Mouse (Mus musculus): ENCODE results near the gene Sertad2. TPM values are rescaled to one million over a fixed set of nuclear protein-coding genes. Genes with fewer than 3 reads are reported as not detected.

The Sertad2 gene
- 31.8 and 32.1 TPM in 2 replicates for polyA plus RNA-seq (2016; fragmentation: Nextera tagmentation; extraction: Ambion mirVana)

DNA sequence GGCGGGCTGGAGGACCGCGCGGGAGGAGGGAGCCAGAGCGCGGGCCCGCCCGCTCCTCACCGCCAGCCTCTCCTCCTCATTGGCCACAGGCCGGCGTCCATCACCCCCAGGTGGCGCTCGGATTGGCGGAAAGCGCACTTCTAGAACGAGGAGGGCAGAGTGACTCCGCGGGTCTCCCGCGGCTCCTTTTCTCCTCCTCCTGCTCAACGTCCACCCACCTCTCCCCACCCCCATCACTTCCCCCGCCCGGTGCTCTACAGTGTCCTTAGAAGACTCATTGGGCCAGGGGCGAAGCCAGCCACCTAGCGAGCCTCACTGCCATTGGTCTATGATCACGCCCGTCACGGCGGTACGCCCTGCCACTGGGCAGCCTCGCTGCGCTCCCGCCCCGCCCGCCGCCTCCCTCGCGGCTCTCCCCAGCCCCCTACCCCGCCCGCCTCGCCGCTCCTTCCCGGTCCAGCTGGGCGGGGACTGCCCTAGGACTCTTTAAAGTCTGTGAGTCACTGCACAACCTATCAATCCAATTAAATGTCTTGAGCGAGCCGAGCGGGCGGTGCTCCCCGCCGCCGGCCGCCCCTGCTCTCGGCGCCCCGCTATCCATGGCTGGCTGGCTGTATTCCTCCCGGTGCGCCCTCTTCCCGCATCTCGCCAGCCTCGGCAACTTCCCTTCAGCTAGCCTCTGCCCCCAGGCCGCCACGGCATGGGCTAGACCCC is at the start of gene Sertad2:
Sertad2 (plus strand) TSS at position 515 of the 714 bp plus-strand sequence.
- under 1% methylated on average over 62 of the region's 62 CpGs for WGBS
- Histone ChIP-seq H3K27ac (peak within 1 kb of the TSS; percentile 95), H3K27me3 (ENCODE audit: insufficient read depth, poor library complexity, severe bottlenecking) (peaks cover 36% of the 10 kb centered on the region), H3K4me3 (peak within 1 kb of the TSS; percentile 83), H3K36me3 (no peaks in the 10 kb centered on the region), H3K4me1 (replicated peaks) (peaks cover 24% of the 10 kb centered on the region), H3K9me3 (no peaks in the 10 kb centered on the region)
- DNase-seq (ENCODE audit: low spot score), result peak; percentile 99

DNA sequence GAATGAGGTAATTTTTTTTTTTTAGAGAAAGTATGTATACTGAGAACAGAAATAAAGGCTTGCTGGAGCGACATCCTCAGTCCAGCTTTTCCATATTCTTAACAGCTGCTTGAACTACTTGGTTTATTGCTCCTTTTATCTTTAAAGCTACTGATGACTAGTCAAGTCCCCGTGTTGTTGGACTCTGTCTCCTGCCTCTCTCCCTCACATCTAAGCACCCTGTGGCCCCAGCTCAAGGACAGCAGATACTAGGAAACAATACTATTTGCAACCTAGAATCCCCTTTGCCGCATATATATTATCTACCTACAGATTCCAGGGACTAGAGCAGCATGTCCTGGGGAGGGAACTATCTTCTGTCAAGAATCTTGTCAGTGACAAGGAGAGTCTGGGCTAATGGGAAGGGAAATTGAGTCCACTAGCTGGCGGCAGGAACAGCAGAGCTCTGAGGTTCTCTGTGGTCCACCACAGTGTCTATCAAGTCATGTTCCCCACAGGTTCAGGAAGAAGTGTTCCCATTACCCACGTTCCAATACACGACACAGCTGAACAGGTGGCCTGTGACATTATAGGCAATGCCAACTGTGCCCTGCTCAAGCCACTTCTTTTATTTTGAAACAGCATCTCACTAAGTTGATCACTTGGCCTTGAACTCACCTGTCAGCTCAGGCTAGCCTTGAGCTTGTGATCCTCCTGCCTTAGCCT is 49.0 kb upstream of the Sertad2 start:
- Histone ChIP-seq H3K4me3 (no peak overlapping the region), H3K27ac (no peak overlapping the region), H3K36me3 (no peaks in the 10 kb centered on the region), H3K27me3 (ENCODE audit: insufficient read depth, poor library complexity, severe bottlenecking) (no peaks in the 10 kb centered on the region), H3K4me1 (replicated peaks) (no peaks in the 10 kb centered on the region), H3K9me3 (no peaks in the 10 kb centered on the region)
- no peak for DNase-seq (ENCODE audit: low spot score)
- 86% methylated on average over 6 of the region's 6 CpGs for WGBS

DNA sequence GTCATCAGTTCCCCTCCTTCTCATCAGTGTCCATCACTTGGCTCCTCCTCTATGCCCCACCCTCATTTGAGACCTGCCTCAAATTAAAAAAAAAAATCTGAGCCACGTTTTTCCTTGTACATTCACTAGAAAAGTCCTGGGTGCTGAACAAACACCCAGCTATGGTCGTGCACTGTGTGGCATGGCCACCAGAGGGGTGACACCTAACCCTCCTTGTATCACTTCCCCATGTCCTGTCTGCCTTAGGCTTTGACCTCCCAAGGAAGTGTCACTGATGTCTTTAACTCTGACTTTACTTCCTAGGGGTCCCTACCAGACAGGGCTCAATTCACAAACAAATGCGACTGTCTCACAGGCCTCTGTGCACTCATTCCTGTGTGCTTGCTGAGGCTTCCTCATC is 42.5 kb upstream of the Sertad2 start:
- WGBS, result 39% methylated on average over 3 of the region's 3 CpGs

DNA sequence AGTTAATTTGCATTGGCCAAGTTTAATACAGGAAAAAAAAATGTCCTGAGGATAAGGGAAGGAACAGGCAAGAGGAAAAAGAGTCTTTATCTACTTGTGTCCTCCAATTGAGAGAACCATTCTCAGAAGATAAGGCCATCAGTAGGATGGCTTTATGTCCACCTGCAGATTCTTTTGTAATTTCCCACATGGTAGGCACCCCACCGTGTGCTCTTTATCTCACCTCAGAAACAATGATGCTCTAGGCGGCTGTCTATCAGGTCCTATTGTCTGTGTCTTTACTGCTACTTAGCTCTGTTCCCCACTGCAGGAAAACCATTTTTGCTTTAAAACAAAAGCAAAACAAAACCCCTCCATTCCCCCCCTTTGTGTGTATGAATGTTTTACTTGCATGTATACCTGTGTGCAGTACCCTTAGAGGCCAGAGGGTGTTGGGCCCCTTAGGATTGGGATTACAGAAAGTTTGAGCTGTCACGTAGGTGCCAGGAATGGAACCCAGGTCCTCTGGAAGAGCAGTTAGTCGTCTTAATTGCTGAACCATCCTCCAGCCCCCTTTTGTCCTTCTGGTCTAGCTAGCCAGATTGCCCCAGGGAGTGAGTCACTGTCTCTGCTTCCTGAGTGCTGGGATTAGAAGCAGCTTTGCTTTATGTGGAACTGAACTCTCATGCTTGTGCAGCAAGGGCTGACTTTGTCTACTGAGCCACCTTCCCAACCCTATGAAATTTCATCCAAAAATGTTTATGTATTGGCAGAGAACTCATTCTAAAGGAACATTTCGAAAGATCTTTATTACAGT is 41.7 kb upstream of the Sertad2 start:
- WGBS, result 57% methylated on average over 5 of the region's 5 CpGs
- Histone ChIP-seq H3K4me1 (replicated peaks) (no peaks in the 10 kb centered on the region), H3K9me3 (no peaks in the 10 kb centered on the region), H3K27me3 (ENCODE audit: insufficient read depth, poor library complexity, severe bottlenecking) (no peaks in the 10 kb centered on the region), H3K36me3 (no peaks in the 10 kb centered on the region), H3K4me3 (no peak overlapping the region), H3K27ac (no peak overlapping the region)
- DNase-seq (ENCODE audit: low spot score), result no peak

More for the DNA sequence above, 42.5 kb upstream of the Sertad2 start:
- Histone ChIP-seq H3K36me3 (no peaks in the 10 kb centered on the region), H3K4me3 (no peak overlapping the region), H3K27ac (no peak overlapping the region), H3K27me3 (ENCODE audit: insufficient read depth, poor library complexity, severe bottlenecking) (no peaks in the 10 kb centered on the region), H3K9me3 (no peaks in the 10 kb centered on the region), H3K4me1 (replicated peaks) (no peaks in the 10 kb centered on the region)
- no peak for DNase-seq (ENCODE audit: low spot score)

GRCm38 (mm10) chr11:20513574-20513973 is 29.5 kb upstream of the Sertad2 start:
- no peaks in the 10 kb centered on the region for H3K4me1 ChIP-seq (replicated peaks)
- 83% methylated on average over 6 of the region's 6 CpGs for WGBS
- DNase-seq (ENCODE audit: low spot score), result no peak
- H3K4me3 ChIP-seq, result no peak overlapping the region
- H3K27me3 ChIP-seq (ENCODE audit: insufficient read depth, poor library complexity, severe bottlenecking), result no peaks in the 10 kb centered on the region
- no peak overlapping the region for H3K27ac ChIP-seq
- no peaks in the 10 kb centered on the region for H3K36me3 ChIP-seq
- H3K9me3 ChIP-seq, result peaks cover 8% of the 10 kb centered on the region; the same call in 1 of the 2 replicates

DNA sequence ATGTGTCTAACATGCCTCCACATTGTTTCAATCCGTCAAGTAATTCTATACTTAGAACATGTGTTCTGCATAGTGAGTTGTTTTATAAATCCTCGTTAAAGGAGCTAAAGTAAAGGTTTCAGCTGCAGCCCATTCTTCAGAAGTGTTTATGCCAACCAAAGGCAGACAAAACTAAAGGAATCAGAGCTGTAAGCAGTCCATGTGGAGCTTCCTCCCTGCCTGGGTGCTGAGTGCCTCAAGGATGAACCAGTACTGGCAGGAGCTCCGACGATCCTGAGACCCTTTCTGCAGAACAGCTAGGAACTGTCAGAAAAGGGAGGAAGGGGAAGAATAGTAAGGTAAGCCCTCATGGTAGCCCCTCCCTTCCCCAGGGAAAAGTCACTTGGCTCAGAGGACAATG is 28.3 kb upstream of the Sertad2 start:
- no peaks in the 10 kb centered on the region for H3K4me1 ChIP-seq (replicated peaks)
- no peak overlapping the region for H3K27ac ChIP-seq
- peaks cover 8% of the 10 kb centered on the region; the same call in 1 of the 2 replicates for H3K9me3 ChIP-seq
- no peaks in the 10 kb centered on the region for H3K27me3 ChIP-seq (ENCODE audit: insufficient read depth, poor library complexity, severe bottlenecking)
- H3K36me3 ChIP-seq, result no peaks in the 10 kb centered on the region
- no peak overlapping the region for H3K4me3 ChIP-seq
- no peak for DNase-seq (ENCODE audit: low spot score)
- WGBS, result 80% methylated on average over 4 of the region's 4 CpGs

DNA sequence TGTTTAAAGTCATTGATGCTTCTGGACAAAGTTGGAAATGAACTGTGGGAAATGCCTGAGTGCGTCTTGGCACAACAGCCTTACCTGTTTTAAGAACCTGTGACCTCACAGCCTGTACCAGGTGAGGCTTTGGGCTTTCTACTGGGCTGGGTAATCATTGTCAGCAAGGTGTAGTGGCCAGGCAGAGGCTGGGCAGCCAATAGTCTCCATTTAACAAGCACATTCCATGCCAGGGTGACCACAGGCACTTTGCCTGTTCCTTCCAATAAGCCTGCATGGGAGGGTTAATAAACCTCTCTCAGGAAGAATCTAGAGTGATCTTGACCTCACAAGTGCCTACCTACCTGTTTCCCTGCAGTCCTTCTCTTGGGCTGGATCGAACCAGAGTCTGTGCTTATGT is 21.7 kb upstream of the Sertad2 start:
- DNase-seq (ENCODE audit: low spot score), result no peak
- Histone ChIP-seq H3K4me3 (no peak overlapping the region), H3K9me3 (no peaks in the 10 kb centered on the region), H3K36me3 (no peaks in the 10 kb centered on the region), H3K27ac (no peak overlapping the region), H3K4me1 (replicated peaks) (no peaks in the 10 kb centered on the region), H3K27me3 (ENCODE audit: insufficient read depth, poor library complexity, severe bottlenecking) (no peaks in the 10 kb centered on the region)
- 98% methylated on average over 2 of the region's 2 CpGs for WGBS

DNA sequence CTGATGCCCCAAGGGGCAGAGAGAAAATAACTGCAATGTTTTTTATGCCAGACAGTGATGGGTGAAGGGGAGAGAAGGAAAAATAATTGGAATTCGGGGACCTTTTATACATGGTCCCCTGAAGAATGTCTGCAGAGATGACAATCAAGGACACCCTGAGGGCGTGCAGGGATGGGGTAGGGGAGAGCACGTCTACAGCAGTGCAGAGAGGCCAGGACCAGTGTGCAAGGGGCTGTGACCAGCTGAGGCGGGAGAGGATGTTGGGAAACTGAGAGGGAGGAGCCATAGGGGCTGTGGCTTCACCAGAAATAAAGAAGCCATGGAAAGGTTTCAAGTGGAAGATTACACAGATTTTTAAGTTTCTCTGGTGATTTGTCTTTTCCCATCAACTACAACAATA is 20.3 kb upstream of the Sertad2 start:
- no peak overlapping the region for H3K4me3 ChIP-seq
- H3K27ac ChIP-seq, result no peak overlapping the region

GRCm38 (mm10) chr11:20524435-20524834 is 18.6 kb upstream of the Sertad2 start:
- H3K27me3 ChIP-seq (ENCODE audit: insufficient read depth, poor library complexity, severe bottlenecking), result no peaks in the 10 kb centered on the region
- 91% methylated on average over 1 of the region's 1 CpGs for WGBS

More for the DNA sequence above, 20.3 kb upstream of the Sertad2 start:
- WGBS, result 63% methylated on average over 4 of the region's 4 CpGs
- no peaks in the 10 kb centered on the region for H3K9me3 ChIP-seq
- DNase-seq (ENCODE audit: low spot score), result no peak
- H3K27me3 ChIP-seq (ENCODE audit: insufficient read depth, poor library complexity, severe bottlenecking), result no peaks in the 10 kb centered on the region
- no peaks in the 10 kb centered on the region for H3K4me1 ChIP-seq (replicated peaks)
- no peaks in the 10 kb centered on the region for H3K36me3 ChIP-seq

DNA sequence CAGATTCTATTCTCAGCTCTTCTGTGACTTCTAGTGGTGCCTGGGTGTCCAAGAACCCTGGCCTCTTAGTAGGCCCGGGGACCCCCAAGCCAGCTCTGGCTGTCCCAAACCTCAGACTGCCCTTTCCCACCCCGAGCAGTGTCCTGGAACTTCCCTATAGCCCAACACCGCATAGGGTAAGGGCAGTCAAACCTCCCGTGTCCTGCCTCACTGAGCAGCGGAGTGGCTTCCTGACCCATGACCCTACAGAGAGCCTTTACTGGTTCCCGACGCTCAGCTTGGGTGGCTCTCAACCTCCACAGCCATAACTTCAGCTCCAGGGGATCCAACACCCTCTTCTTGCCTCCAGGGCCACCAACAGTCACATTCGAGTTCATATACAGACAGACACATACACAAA is 17.1 kb upstream of the Sertad2 start:
- no peak overlapping the region for H3K27ac ChIP-seq
- H3K36me3 ChIP-seq, result no peaks in the 10 kb centered on the region
- DNase-seq (ENCODE audit: low spot score), result no peak
- no peaks in the 10 kb centered on the region for H3K27me3 ChIP-seq (ENCODE audit: insufficient read depth, poor library complexity, severe bottlenecking)
- H3K4me1 ChIP-seq (replicated peaks), result no peaks in the 10 kb centered on the region
- WGBS, result 79% methylated on average over 8 of the region's 8 CpGs
- no peak overlapping the region for H3K4me3 ChIP-seq
- no peaks in the 10 kb centered on the region for H3K9me3 ChIP-seq

More at GRCm38 (mm10) chr11:20524435-20524834, 18.6 kb upstream of the Sertad2 start:
- Histone ChIP-seq H3K4me3 (no peak overlapping the region), H3K4me1 (replicated peaks) (no peaks in the 10 kb centered on the region), H3K9me3 (no peaks in the 10 kb centered on the region), H3K36me3 (no peaks in the 10 kb centered on the region), H3K27ac (no peak overlapping the region)
- DNase-seq (ENCODE audit: low spot score), result no peak

- no peak for DNase-seq (ENCODE audit: low spot score)
- WGBS, result 93% methylated on average over 3 of the region's 3 CpGs
- no peaks in the 10 kb centered on the region for H3K9me3 ChIP-seq
- H3K27ac ChIP-seq, result no peak overlapping the region
- H3K36me3 ChIP-seq, result no peaks in the 10 kb centered on the region
- no peak overlapping the region for H3K4me3 ChIP-seq
- H3K27me3 ChIP-seq (ENCODE audit: insufficient read depth, poor library complexity, severe bottlenecking), result no peaks in the 10 kb centered on the region; the same call in 1 of the 2 replicates
- peaks cover 13% of the 10 kb centered on the region for H3K4me1 ChIP-seq (replicated peaks)
Observed at GRCm38 (mm10) chr11:20527901-20528300, 15.2 kb upstream of the Sertad2 start.

GRCm38 (mm10) chr11:20531682-20531991 is 11.4 kb upstream of the Sertad2 start:
- no peaks in the 10 kb centered on the region for H3K9me3 ChIP-seq
- H3K27me3 ChIP-seq (ENCODE audit: insufficient read depth, poor library complexity, severe bottlenecking), result peaks cover 8% of the 10 kb centered on the region; the same call in 1 of the 2 replicates
- peaks cover 13% of the 10 kb centered on the region for H3K4me1 ChIP-seq (replicated peaks)
- H3K4me3 ChIP-seq, result peak overlapping the region; percentile 65
- peak overlapping the region; percentile 88 for H3K27ac ChIP-seq
- no peak for DNase-seq (ENCODE audit: low spot score)
- no peaks in the 10 kb centered on the region for H3K36me3 ChIP-seq
- 29% methylated on average over 1 of the region's 1 CpGs for WGBS
